Mouse (Mus musculus) megakaryocyte, embryonic 14.5 days (primary cell): Measurements from ENCODE around the gene Six1. TPM values are rescaled to one million over a fixed set of nuclear protein-coding genes. Genes with fewer than 3 reads are reported as not detected.

ENCODE experiments used
- H3K27me3 ChIP-seq: replicated peaks from 2 replicates; pipeline ENCODE3; 2012; ENCODE audit warnings: inconsistent platforms
- H3K36me3 ChIP-seq: replicated peaks from 2 replicates; pipeline ENCODE3; 2012; ENCODE audit warnings: low read length, inconsistent platforms, mixed read lengths
- H3K4me1 ChIP-seq: 2 replicates; pipeline ENCODE4 v1.6.1; 2012; ENCODE audit warnings: inconsistent platforms
- H3K4me3 ChIP-seq: replicated peaks from 2 replicates; pipeline ENCODE3; 2012; ENCODE audit warnings: moderate library complexity, mild to moderate bottlenecking, inconsistent platforms
- H3K9me3 ChIP-seq: 2 replicates; pipeline ENCODE4 v1.6.1; 2012; ENCODE audit warnings: inconsistent platforms
- FLI1 ChIP-seq: IDR thresholded peaks from 2 replicates; pipeline ENCODE4 v1.6.1; 2012; ENCODE audit warnings: low read length, inconsistent platforms, mixed read lengths
- GATA1 ChIP-seq: IDR thresholded peaks from 3 replicates; pipeline ENCODE4 v1.6.1; 2012; ENCODE audit warnings: mixed read lengths, low read length, inconsistent platforms, borderline replicate concordance
- polyA plus RNA-seq: library from polyadenylated mRNA; stranded (reverse); fragments of >175 nt; gene quantifications from 2 replicates; pipeline ENCODE4 v1.2.3, GENCODE M21; 2012; ENCODE audit warnings: low replicate concordance; ENCODE audit not compliant: insufficient read depth

Six1 gene
- polyA plus RNA-seq, 1 experiment, result 8.1 TPM

GRCm38 (mm10) chr12:73037385-73038160, 16.1 kb downstream of the Six1 start:
- no peak for TF ChIP-seq FLI1
- TF ChIP-seq GATA1, result no peak
- Histone ChIP-seq H3K27me3 (peaks cover 87% of the 10 kb centered on the region), H3K36me3 (no peaks in the 10 kb centered on the region), H3K4me1 (peaks cover 57% of the 10 kb centered on the region), H3K4me3 (peak overlapping the region; percentile 78), H3K9me3 (0 out of 2 replicates have a peak, but pooled peaks cover 2% of the 10 kb centered on the region)

GRCm38 (mm10) chr12:73034901-73035895, 18.5 kb downstream of the Six1 start:
- H3K4me1 ChIP-seq, result peaks cover 52% of the 10 kb centered on the region
- H3K36me3 ChIP-seq, result no peaks in the 10 kb centered on the region
- peaks cover 77% of the 10 kb centered on the region for H3K27me3 ChIP-seq
- no peak for TF ChIP-seq GATA1
- no peak for TF ChIP-seq FLI1
- H3K9me3 ChIP-seq, result 0 out of 2 replicates have a peak, but pooled peaks cover 2% of the 10 kb centered on the region
- no peak overlapping the region for H3K4me3 ChIP-seq

DNA sequence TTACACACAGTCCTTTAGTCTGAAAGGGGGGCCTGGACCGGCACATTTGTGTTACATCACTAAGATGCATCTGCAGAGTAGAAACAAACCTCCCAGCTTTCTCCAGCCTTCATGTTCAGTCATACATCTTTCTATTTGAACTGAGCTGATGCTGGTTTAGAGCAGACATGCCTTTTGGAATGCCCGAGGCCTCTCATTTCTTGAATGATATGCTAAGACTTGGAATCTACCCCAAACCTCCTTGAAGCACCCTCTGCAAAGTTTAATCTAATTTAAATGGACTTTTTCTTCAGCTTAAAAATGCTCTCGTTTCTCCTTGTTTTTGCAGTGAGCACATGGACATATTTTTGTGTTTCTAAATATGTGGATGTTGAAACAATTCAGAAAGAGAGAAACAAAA, 21.0 kb downstream of the Six1 start:
- Histone ChIP-seq H3K27me3 (peaks cover 65% of the 10 kb centered on the region), H3K4me3 (no peak overlapping the region), H3K36me3 (no peaks in the 10 kb centered on the region), H3K9me3 (no peaks in the 10 kb centered on the region), H3K4me1 (peaks cover 27% of the 10 kb centered on the region)
- TF ChIP-seq GATA1 (no peak), FLI1 (no peak)

- Histone ChIP-seq H3K4me1 (peaks cover 20% of the 10 kb centered on the region), H3K36me3 (no peaks in the 10 kb centered on the region), H3K4me3 (no peak overlapping the region), H3K9me3 (no peaks in the 10 kb centered on the region), H3K27me3 (peaks cover 58% of the 10 kb centered on the region)
- TF ChIP-seq GATA1 (no peak), FLI1 (no peak)
These were observed 22.4 kb downstream of the Six1 start for GRCm38 (mm10) chr12:73031315-73031714.

GRCm38 (mm10) chr12:73025490-73025889, 28.2 kb downstream of the Six1 start:
- Histone ChIP-seq H3K9me3 (0 out of 2 replicates have a peak, but pooled peaks cover 3% of the 10 kb centered on the region), H3K27me3 (peaks cover 29% of the 10 kb centered on the region), H3K4me3 (no peak overlapping the region), H3K36me3 (no peaks in the 10 kb centered on the region), H3K4me1 (peaks cover 1% of the 10 kb centered on the region; the same call in 1 of the 2 replicates)
- TF ChIP-seq GATA1 (no peak), FLI1 (no peak)

GRCm38 (mm10) chr12:73020941-73021340, 32.7 kb downstream of the Six1 start:
- peaks cover 3% of the 10 kb centered on the region; the same call in 1 of the 2 replicates for H3K4me1 ChIP-seq
- H3K27me3 ChIP-seq, result peaks cover 19% of the 10 kb centered on the region
- no peaks in the 10 kb centered on the region for H3K36me3 ChIP-seq
- TF ChIP-seq FLI1 (no peak), GATA1 (no peak)
- H3K9me3 ChIP-seq, result peaks cover 5% of the 10 kb centered on the region
- H3K4me3 ChIP-seq, result no peak overlapping the region

DNA sequence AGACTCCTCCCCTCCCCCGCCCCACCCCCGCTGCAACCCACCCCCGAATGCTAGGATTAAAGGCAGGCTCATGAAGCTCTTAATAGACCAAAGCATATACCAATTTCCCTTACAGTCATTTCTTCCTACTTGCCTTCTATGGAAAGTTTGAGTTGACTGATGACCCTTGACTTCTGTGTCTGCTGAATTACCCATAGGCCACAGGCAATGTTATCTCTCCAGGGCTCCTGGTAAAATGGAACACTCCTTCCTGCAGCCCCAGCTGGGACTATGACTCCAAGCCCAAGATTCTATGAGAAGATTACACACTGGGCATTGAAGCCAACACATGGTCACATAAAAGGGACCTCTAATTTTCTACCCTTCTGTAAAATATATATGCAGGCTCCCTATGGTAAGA, 33.3 kb downstream of the Six1 start:
- H3K27me3 ChIP-seq, result peaks cover 15% of the 10 kb centered on the region
- no peak overlapping the region for H3K4me3 ChIP-seq
- H3K36me3 ChIP-seq, result no peaks in the 10 kb centered on the region
- H3K4me1 ChIP-seq, result peaks cover 3% of the 10 kb centered on the region; the same call in 1 of the 2 replicates
- H3K9me3 ChIP-seq, result peaks cover 5% of the 10 kb centered on the region
- TF ChIP-seq FLI1, result no peak
- TF ChIP-seq GATA1, result no peak

GRCm38 (mm10) chr12:73018838-73019237, 34.8 kb downstream of the Six1 start:
- peaks cover 4% of the 10 kb centered on the region for H3K9me3 ChIP-seq
- H3K36me3 ChIP-seq, result no peaks in the 10 kb centered on the region
- no peak overlapping the region for H3K4me3 ChIP-seq
- peaks cover 15% of the 10 kb centered on the region for H3K27me3 ChIP-seq
- H3K4me1 ChIP-seq, result peaks cover 8% of the 10 kb centered on the region; the same call in 1 of the 2 replicates
- TF ChIP-seq GATA1 (no peak), FLI1 (no peak)

DNA sequence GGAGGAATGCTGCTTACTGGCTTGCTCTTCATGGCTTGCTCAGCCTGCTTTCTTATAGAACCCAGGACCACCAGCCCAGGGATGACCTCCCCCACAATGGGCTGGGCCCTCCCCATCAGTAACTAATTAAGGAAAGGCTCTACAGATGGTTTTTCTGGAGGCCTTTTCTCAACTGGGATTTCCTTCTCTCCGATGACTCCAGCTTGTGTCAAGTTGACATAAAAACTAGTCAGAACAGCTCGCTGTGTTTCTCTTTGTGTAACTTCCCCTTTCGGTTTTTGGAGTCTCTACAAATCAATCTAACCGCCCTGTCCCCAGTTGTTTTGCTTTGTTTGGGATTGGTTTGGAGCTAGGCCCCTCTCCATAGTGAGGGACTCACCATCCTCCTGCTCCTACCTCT, 37.5 kb downstream of the Six1 start:
- Histone ChIP-seq H3K27me3 (peaks cover 11% of the 10 kb centered on the region), H3K4me1 (peaks cover 12% of the 10 kb centered on the region; the same call in 1 of the 2 replicates)
- no peak for TF ChIP-seq FLI1
- no peak for TF ChIP-seq GATA1

DNA sequence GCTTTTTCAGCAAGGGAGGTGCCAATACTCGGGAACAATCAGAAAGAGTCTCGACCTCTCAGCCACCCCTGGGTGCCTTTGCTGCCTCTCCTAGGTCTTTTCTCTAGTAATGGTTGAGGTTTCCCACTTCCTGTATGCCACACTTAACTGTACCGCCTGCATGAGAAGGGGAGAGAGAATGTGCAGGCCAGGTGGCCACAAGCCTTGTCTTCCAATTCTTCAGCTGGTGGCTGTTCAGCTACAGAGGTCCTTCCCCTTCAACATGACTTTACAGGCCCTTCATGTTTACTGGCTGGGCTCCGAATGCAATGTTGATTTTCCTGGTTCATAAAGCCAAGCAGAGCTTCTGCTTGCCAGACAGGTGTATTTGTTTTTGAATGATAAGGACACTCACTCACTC, 39.4 kb downstream of the Six1 start:
- Histone ChIP-seq H3K27me3 (peaks cover 18% of the 10 kb centered on the region), H3K4me3 (no peak overlapping the region), H3K9me3 (peaks cover 4% of the 10 kb centered on the region), H3K4me1 (peaks cover 9% of the 10 kb centered on the region; the same call in 1 of the 2 replicates), H3K36me3 (no peaks in the 10 kb centered on the region)
- TF ChIP-seq GATA1, result no peak

More for the DNA sequence above, 37.5 kb downstream of the Six1 start:
- Histone ChIP-seq H3K9me3 (peaks cover 4% of the 10 kb centered on the region), H3K36me3 (no peaks in the 10 kb centered on the region), H3K4me3 (no peak overlapping the region)
